Mouse (Mus musculus) kidney, embryonic 15.5 days (tissue): ENCODE results near the gene Frs3. TPM values are rescaled to one million over a fixed set of nuclear protein-coding genes. Genes with fewer than 3 reads are reported as not detected.
A peak's percentile ranks its signal among the peaks of the same experiment; 100 is the strongest.

Source experiments
- ATAC-seq: fragments of 200-750 bp; cut with Nextera tagmentation; replicated peaks from 2 replicates; pipeline ENCODE4 v1.8.0; 2017; ENCODE audit warnings: moderate TSS enrichment; ENCODE audit not compliant: low FRiP score
- H3K27ac ChIP-seq: fragments of 300-500 bp; sonication (generic); 2 replicates; pipeline ENCODE4 v1.5.1; 2015; ENCODE audit warnings: mild to moderate bottlenecking, inconsistent platforms
- H3K27me3 ChIP-seq: fragments of 300-500 bp; sonication (generic); 2 replicates; pipeline ENCODE4 v1.6.1; 2015; ENCODE audit warnings: inconsistent platforms
- H3K36me3 ChIP-seq: fragments of 300-500 bp; sonication (generic); 2 replicates; pipeline ENCODE4 v1.6.1; 2015; ENCODE audit warnings: inconsistent platforms
- H3K4me1 ChIP-seq: fragments of 300-500 bp; sonication (generic); 2 replicates; pipeline ENCODE4 v1.6.1; 2015; ENCODE audit warnings: inconsistent platforms
- H3K4me2 ChIP-seq: fragments of 300-500 bp; sonication (generic); 2 replicates; pipeline ENCODE4 v1.6.1; 2015; ENCODE audit warnings: moderate library complexity, mild to moderate bottlenecking, inconsistent platforms
- H3K4me3 ChIP-seq: fragments of 300-500 bp; sonication (generic); replicated peaks from 2 replicates; pipeline ENCODE4 v1.5.1; 2015; ENCODE audit warnings: mild to moderate bottlenecking, inconsistent platforms
- H3K9ac ChIP-seq: fragments of 300-500 bp; sonication (generic); 2 replicates; pipeline ENCODE4 v1.6.1; 2015; ENCODE audit warnings: mild to moderate bottlenecking, inconsistent platforms
- H3K9me3 ChIP-seq: fragments of 300-500 bp; sonication (generic); replicated peaks from 2 replicates; pipeline ENCODE4 v1.6.1; 2016; ENCODE audit warnings: inconsistent platforms
- WGBS: fragments of 180-500 bp; shearing (Covaris S2); methylation state at CpG from one replicate; pipeline ENCODE4 v1.1.7; 2015; ENCODE audit warnings: mixed read lengths; 5-methylcytosine and 5-hydroxymethylcytosine counted together
- polyA plus RNA-seq: library from polyadenylated mRNA; unstranded; fragments of >200 nt; fragmentation: Nextera tagmentation; extraction: Ambion mirVana; gene quantifications from 2 replicates; pipeline ENCODE4 v1.2.1, GENCODE M21; 2015

Frs3 gene
- polyA plus RNA-seq, 1 experiment from 2014 or later, result 6.7 TPM

GRCm38 (mm10) chr17:47694442-47694502, 5.4 kb downstream of the Frs3 start, which contains the start of gene Gm21981:
TSS of gene Gm21981 (minus strand) at chr17:47694455.
- Histone ChIP-seq H3K9me3 (no peaks in the 10 kb centered on the region), H3K4me2 (peak within 1 kb of the TSS; percentile 95), H3K27me3 (peaks cover 14% of the 10 kb centered on the region; the same call in 1 of the 2 replicates), H3K9ac (peak within 1 kb of the TSS; percentile 89), H3K4me3 (peak within 1 kb of the TSS; percentile 83), H3K4me1 (peaks cover 30% of the 10 kb centered on the region), H3K36me3 (0 out of 2 replicates have a peak, but pooled peaks cover 5% of the 10 kb centered on the region), H3K27ac (peak within 1 kb of the TSS; percentile 85)
- no peak for ATAC-seq
- 0% methylated on average over 3 of the region's 3 CpGs for WGBS

DNA sequence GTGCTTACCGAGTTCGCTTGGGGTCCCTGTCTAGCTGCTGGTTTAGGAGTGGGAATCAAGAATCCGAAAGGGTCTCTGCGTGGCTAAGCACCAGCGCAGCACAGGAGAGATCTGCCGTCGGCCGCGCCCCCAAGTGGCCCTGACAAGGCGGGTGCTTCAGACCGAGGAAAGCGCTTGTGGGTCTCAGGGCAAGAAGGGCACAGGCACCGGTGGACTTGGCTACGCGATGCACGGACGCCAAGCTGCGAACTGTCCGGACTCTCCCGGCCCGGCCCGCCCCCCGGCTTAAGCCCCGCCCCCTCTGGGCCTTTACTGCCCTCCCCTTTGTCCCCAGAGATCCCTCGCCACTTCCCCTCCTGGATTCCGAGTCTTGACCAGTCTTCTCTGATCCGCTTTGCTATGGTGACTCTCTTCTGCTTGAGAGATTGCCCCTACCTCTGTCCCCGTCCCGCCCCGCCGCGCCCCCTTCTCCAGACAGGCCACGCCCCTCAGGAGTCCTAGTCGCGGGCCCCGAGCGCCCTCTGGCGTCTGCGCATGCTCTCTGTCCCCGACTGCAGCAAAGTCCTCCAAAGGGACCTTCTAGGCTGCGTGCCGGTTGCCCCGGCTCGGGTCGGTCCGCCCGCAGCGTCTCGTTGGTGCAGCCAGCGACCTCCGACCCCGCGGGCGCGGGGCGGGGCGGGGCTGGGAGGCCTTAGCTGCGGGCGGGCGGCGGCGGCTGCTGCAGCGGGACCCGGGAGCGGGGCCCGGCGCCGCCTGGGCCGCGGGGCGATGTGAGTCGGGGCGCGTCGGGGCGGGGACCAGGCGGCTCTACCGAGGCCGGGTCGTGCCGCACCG, 5.9 kb downstream of the Frs3 start, which contains the start of gene Prickle4:
Gene Prickle4, minus strand, starts transcription at position 234 of the 834 bp plus-strand sequence.
- Histone ChIP-seq H3K27me3 (peaks cover 14% of the 10 kb centered on the region; the same call in 1 of the 2 replicates), H3K27ac (peak within 1 kb of the TSS; percentile 85), H3K4me2 (peak within 1 kb of the TSS; percentile 95), H3K9me3 (no peaks in the 10 kb centered on the region), H3K4me1 (peaks cover 26% of the 10 kb centered on the region), H3K4me3 (peak within 1 kb of the TSS; percentile 83), H3K36me3 (0 out of 2 replicates have a peak, but pooled peaks cover 9% of the 10 kb centered on the region), H3K9ac (peak within 1 kb of the TSS; percentile 89)
- under 1% methylated on average over 79 of the region's 82 CpGs for WGBS
- ATAC-seq, result peak; percentile 95

- Histone ChIP-seq H3K4me2 (peak overlapping the region; percentile 95), H3K27me3 (peaks cover 14% of the 10 kb centered on the region; the same call in 1 of the 2 replicates), H3K36me3 (peaks cover 14% of the 10 kb centered on the region; the same call in 1 of the 2 replicates), H3K4me1 (peaks cover 22% of the 10 kb centered on the region), H3K9ac (peak overlapping the region; percentile 89), H3K27ac (peak overlapping the region; percentile 85), H3K9me3 (no peaks in the 10 kb centered on the region), H3K4me3 (peak overlapping the region; percentile 83)
- WGBS, result under 1% methylated on average over 20 of the region's 23 CpGs
- no peak for ATAC-seq
These were observed 6.5 kb downstream of the Frs3 start for GRCm38 (mm10) chr17:47695337-47695710.

GRCm38 (mm10) chr17:47698156-47698555, 9.3 kb downstream of the Frs3 start:
- Histone ChIP-seq H3K4me1 (peaks cover 23% of the 10 kb centered on the region), H3K27me3 (peaks cover 17% of the 10 kb centered on the region), H3K4me3 (no peak overlapping the region), H3K9ac (no peak overlapping the region), H3K9me3 (no peaks in the 10 kb centered on the region), H3K27ac (peak overlapping the region; percentile 60; the same call in 1 of the 2 replicates), H3K36me3 (peaks cover 32% of the 10 kb centered on the region), H3K4me2 (no peak overlapping the region)
- no peak for ATAC-seq
- 82% methylated on average over 10 of the region's 10 CpGs for WGBS

- no peak for ATAC-seq
- H3K27me3 ChIP-seq, result peaks cover 15% of the 10 kb centered on the region
- no peak overlapping the region for H3K27ac ChIP-seq
- peaks cover 18% of the 10 kb centered on the region for H3K4me1 ChIP-seq
- H3K9me3 ChIP-seq, result no peaks in the 10 kb centered on the region
- H3K36me3 ChIP-seq, result peaks cover 34% of the 10 kb centered on the region
- no peak overlapping the region for H3K4me3 ChIP-seq
- no peak overlapping the region for H3K4me2 ChIP-seq
- H3K9ac ChIP-seq, result no peak overlapping the region
- WGBS, result 75% methylated on average over 2 of the region's 2 CpGs
These were observed 10.2 kb downstream of the Frs3 start for GRCm38 (mm10) chr17:47699055-47699454.

DNA sequence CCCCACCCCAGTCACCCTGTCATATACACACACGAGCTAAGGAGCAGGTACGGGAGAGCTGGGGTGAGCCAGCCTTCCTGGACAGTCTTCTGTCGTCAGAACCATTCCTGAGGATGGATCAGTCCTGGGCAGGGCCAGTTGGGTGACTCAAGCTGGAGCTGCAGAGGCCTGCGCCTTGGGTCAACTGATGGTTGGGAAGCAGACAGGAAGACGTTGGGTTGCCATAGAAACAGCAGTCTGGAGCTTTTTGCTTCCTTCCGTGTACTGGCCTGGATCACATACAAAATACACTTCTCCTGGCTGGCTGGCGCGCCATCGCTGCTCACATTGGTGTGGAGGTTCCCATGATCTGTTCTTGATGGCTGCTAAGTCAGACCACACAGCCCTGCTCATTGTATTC, 13.0 kb downstream of the Frs3 start:
- Histone ChIP-seq H3K9ac (no peak overlapping the region), H3K9me3 (no peaks in the 10 kb centered on the region), H3K36me3 (peaks cover 38% of the 10 kb centered on the region), H3K4me2 (no peak overlapping the region), H3K27me3 (peaks cover 16% of the 10 kb centered on the region), H3K27ac (no peak overlapping the region), H3K4me3 (no peak overlapping the region), H3K4me1 (peaks cover 6% of the 10 kb centered on the region)
- ATAC-seq, result no peak
- 78% methylated on average over 9 of the region's 9 CpGs for WGBS

GRCm38 (mm10) chr17:47702548-47703345, 13.9 kb downstream of the Frs3 start:
- Histone ChIP-seq H3K4me2 (no peak overlapping the region), H3K4me1 (peaks cover 6% of the 10 kb centered on the region), H3K4me3 (no peak overlapping the region), H3K27ac (no peak overlapping the region), H3K9me3 (no peaks in the 10 kb centered on the region), H3K27me3 (peaks cover 16% of the 10 kb centered on the region), H3K36me3 (peaks cover 38% of the 10 kb centered on the region), H3K9ac (no peak overlapping the region)
- WGBS, result 41% methylated on average over 28 of the region's 28 CpGs
- ATAC-seq, result no peak

DNA sequence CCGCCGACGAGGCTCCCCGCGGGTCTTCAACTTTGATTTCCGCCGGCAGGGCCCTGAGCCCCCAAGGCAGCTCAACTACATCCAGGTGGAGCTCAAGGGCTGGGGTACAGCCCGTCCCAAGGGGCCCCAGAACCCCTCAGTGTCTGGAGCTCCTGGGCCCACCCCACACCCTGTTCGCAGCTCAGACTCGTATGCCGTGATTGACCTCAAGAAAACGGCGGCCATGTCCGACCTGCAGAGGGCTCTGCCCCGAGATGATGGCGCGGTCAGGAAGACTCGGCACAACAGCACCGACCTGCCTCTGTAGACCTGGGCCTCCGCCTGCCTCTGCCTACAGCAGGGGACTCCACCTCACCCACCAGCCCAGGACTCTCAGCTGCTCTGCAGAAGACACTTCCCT, 14.7 kb downstream of the Frs3 start:
- H3K27me3 ChIP-seq, result peaks cover 16% of the 10 kb centered on the region
- H3K4me3 ChIP-seq, result no peak overlapping the region
- peaks cover 6% of the 10 kb centered on the region for H3K4me1 ChIP-seq
- 29% methylated on average over 20 of the region's 20 CpGs for WGBS
- H3K4me2 ChIP-seq, result no peak overlapping the region
- no peak for ATAC-seq
- no peak overlapping the region for H3K27ac ChIP-seq
- no peaks in the 10 kb centered on the region for H3K9me3 ChIP-seq
- H3K36me3 ChIP-seq, result peaks cover 35% of the 10 kb centered on the region
- no peak overlapping the region for H3K9ac ChIP-seq

DNA sequence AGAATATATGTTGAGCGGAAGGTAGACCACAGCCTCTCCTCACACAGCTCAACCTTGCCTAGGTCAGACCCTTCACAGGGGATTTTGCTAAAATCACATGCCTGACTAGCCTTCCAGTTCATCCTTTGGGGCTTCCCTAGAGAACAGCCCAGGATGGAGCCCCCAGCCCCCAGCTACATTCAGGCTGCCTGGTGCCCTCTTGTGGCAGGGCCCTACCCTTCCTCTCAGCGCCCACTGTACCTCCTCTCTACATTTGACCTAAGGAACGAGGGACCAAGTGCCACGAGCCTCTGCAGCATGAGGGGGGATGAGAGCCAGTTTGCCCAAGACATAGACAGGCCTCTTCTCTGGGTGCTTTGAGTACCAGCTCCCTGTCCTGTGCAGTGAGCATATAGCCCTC, 15.9 kb downstream of the Frs3 start:
- Histone ChIP-seq H3K27me3 (peaks cover 16% of the 10 kb centered on the region), H3K9me3 (no peaks in the 10 kb centered on the region), H3K4me1 (peaks cover 6% of the 10 kb centered on the region), H3K9ac (no peak overlapping the region), H3K36me3 (peaks cover 29% of the 10 kb centered on the region), H3K4me2 (no peak overlapping the region), H3K4me3 (no peak overlapping the region), H3K27ac (no peak overlapping the region)
- 87% methylated on average over 4 of the region's 4 CpGs for WGBS
- ATAC-seq, result no peak

- no peak overlapping the region for H3K4me3 ChIP-seq
- H3K27me3 ChIP-seq, result peaks cover 16% of the 10 kb centered on the region
- H3K36me3 ChIP-seq, result peaks cover 23% of the 10 kb centered on the region
- no peaks in the 10 kb centered on the region for H3K9me3 ChIP-seq
- ATAC-seq, result no peak
- H3K9ac ChIP-seq, result no peak overlapping the region
- H3K4me2 ChIP-seq, result no peak overlapping the region
- 64% methylated on average over 1 of the region's 1 CpGs for WGBS
- H3K4me1 ChIP-seq, result peaks cover 6% of the 10 kb centered on the region
- no peak overlapping the region for H3K27ac ChIP-seq
These were observed 17.4 kb downstream of the Frs3 start for GRCm38 (mm10) chr17:47706196-47706595.

GRCm38 (mm10) chr17:47707961-47708360, 19.1 kb downstream of the Frs3 start:
- H3K9me3 ChIP-seq, result no peaks in the 10 kb centered on the region
- no peak overlapping the region for H3K27ac ChIP-seq
- no peak overlapping the region for H3K4me3 ChIP-seq
- 78% methylated on average over 3 of the region's 3 CpGs for WGBS
- H3K4me2 ChIP-seq, result no peak overlapping the region
- ATAC-seq, result no peak
- no peak overlapping the region for H3K9ac ChIP-seq
- peaks cover 9% of the 10 kb centered on the region; the same call in 1 of the 2 replicates for H3K36me3 ChIP-seq
- H3K27me3 ChIP-seq, result peaks cover 10% of the 10 kb centered on the region
- H3K4me1 ChIP-seq, result peaks cover 5% of the 10 kb centered on the region

DNA sequence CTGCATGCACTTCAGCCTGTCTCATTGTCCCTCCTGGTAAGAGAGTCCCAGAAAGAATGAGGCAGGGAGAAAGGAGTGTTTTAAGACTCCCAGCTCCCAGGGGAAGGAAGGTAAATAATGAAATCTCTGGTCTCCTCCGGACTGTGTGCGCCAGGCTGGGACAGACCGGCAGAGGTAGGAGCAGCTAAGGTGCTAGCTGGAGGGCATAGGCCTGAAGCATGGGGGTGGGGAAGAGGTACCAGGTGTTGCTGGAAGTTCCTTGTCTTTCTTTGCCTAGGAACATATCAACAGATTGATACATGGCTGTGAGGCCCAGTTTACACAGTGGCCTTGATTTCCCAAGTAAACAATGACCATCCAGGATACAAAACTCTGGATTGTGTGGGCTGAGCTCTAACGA, 20.1 kb downstream of the Frs3 start:
- H3K4me3 ChIP-seq, result no peak overlapping the region
- no peak overlapping the region for H3K9ac ChIP-seq
- H3K36me3 ChIP-seq, result 0 out of 2 replicates have a peak, but pooled peaks cover 4% of the 10 kb centered on the region
- no peaks in the 10 kb centered on the region for H3K9me3 ChIP-seq
- no peak overlapping the region for H3K4me2 ChIP-seq
- H3K4me1 ChIP-seq, result no peaks in the 10 kb centered on the region
- no peak overlapping the region for H3K27ac ChIP-seq
- 55% methylated on average over 4 of the region's 4 CpGs for WGBS
- no peak for ATAC-seq
- H3K27me3 ChIP-seq, result peaks cover 5% of the 10 kb centered on the region; the same call in 1 of the 2 replicates
